Mouse (Mus musculus) lung, embryonic 16.5 days (tissue): ENCODE measurements around the gene Rbm44. TPM values are rescaled to one million over a fixed set of nuclear protein-coding genes. Genes with fewer than 3 reads are reported as not detected.

ENCODE experiments used
- ATAC-seq: fragments of 200-750 bp; cut with Nextera tagmentation; 2 replicates; pipeline ENCODE4 v1.8.0; 2017; ENCODE audit warnings: low read depth, mild to moderate bottlenecking, moderate library complexity
- H3K27ac ChIP-seq: fragments of 300-500 bp; sonication (generic); 2 replicates; pipeline ENCODE4 v1.5.1; 2014; ENCODE audit warnings: mild to moderate bottlenecking, control low read depth, low read length
- H3K27me3 ChIP-seq: fragments of 300-500 bp; sonication (generic); 2 replicates; pipeline ENCODE4 v1.6.1; 2014; ENCODE audit warnings: low read depth, low read length, mixed read lengths; ENCODE audit not compliant: control insufficient read depth, insufficient read depth
- H3K36me3 ChIP-seq: fragments of 300-500 bp; sonication (generic); 2 replicates; pipeline ENCODE4 v1.6.1; 2014; ENCODE audit warnings: low read length; ENCODE audit not compliant: control insufficient read depth, insufficient read depth
- H3K4me1 ChIP-seq: fragments of 300-500 bp; sonication (generic); replicated peaks from 2 replicates; pipeline ENCODE4 v1.6.1; 2014; ENCODE audit warnings: low read length, mixed read lengths; ENCODE audit not compliant: control insufficient read depth, insufficient read depth
- H3K4me2 ChIP-seq: fragments of 300-500 bp; sonication (generic); 2 replicates; pipeline ENCODE4 v1.6.1; 2014; ENCODE audit warnings: low read depth, low read length, control low read depth
- H3K4me3 ChIP-seq: fragments of 300-500 bp; sonication (generic); 2 replicates; pipeline ENCODE4 v1.5.1; 2014; ENCODE audit warnings: mild to moderate bottlenecking, low read length, control low read depth
- H3K9ac ChIP-seq: fragments of 300-500 bp; sonication (generic); 2 replicates; pipeline ENCODE4 v1.6.1; 2014; ENCODE audit warnings: low read length, control low read depth
- H3K9me3 ChIP-seq: fragments of 300-500 bp; sonication (generic); 2 replicates; pipeline ENCODE4 v1.6.1; 2016; ENCODE audit warnings: low read length; ENCODE audit not compliant: control insufficient read depth
- WGBS: fragments of 180-500 bp; shearing (Covaris S2); extraction: QIAGEN DNeasy Blood & Tissue Kit; methylation state at CpG from one replicate; pipeline ENCODE4 v1.1.7; 2014; 5-methylcytosine and 5-hydroxymethylcytosine counted together
- polyA plus RNA-seq: library from polyadenylated mRNA; unstranded; fragments of >200 nt; fragmentation: Nextera tagmentation; extraction: Ambion mirVana; gene quantifications from 2 replicates; pipeline ENCODE4 v1.2.1, GENCODE M21; 2015

The Rbm44 gene
- polyA plus RNA-seq, 1 experiment from 2014 or later, result 1.7 TPM

- H3K9me3 ChIP-seq, result no peaks in the 10 kb centered on the region
- no peak for ATAC-seq
- 63% methylated on average over 4 of the region's 4 CpGs for WGBS
Measured at GRCm38 (mm10) chr1:91169157-91169556, 24.3 kb downstream of the Rbm44 start.

GRCm38 (mm10) chr1:91174796-91175195 is 29.9 kb downstream of the Rbm44 start:
- no peak overlapping the region for H3K4me2 ChIP-seq
- no peaks in the 10 kb centered on the region for H3K9me3 ChIP-seq
- no peak overlapping the region for H3K9ac ChIP-seq
- no peak for ATAC-seq
- H3K4me1 ChIP-seq, result peaks cover 4% of the 10 kb centered on the region; the same call in 1 of the 2 replicates
- H3K4me3 ChIP-seq, result no peak overlapping the region
- H3K36me3 ChIP-seq, result no peaks in the 10 kb centered on the region
- WGBS, result 80% methylated on average over 5 of the region's 5 CpGs
- peaks cover 5% of the 10 kb centered on the region; the same call in 1 of the 2 replicates for H3K27me3 ChIP-seq
- no peak overlapping the region for H3K27ac ChIP-seq

More at GRCm38 (mm10) chr1:91169157-91169556, 24.3 kb downstream of the Rbm44 start:
- Histone ChIP-seq H3K36me3 (no peaks in the 10 kb centered on the region), H3K9ac (no peak overlapping the region), H3K4me2 (no peak overlapping the region), H3K4me3 (no peak overlapping the region), H3K27ac (no peak overlapping the region), H3K4me1 (no peaks in the 10 kb centered on the region), H3K27me3 (no peaks in the 10 kb centered on the region)

GRCm38 (mm10) chr1:91176026-91176425 is 31.1 kb downstream of the Rbm44 start:
- Histone ChIP-seq H3K4me1 (peaks cover 12% of the 10 kb centered on the region), H3K4me2 (no peak overlapping the region), H3K4me3 (no peak overlapping the region), H3K9ac (no peak overlapping the region), H3K27me3 (peaks cover 6% of the 10 kb centered on the region; the same call in 1 of the 2 replicates), H3K36me3 (no peaks in the 10 kb centered on the region), H3K27ac (no peak overlapping the region), H3K9me3 (no peaks in the 10 kb centered on the region)
- 46% methylated on average over 3 of the region's 3 CpGs for WGBS
- no peak for ATAC-seq

- Histone ChIP-seq H3K4me3 (no peak overlapping the region), H3K9me3 (no peaks in the 10 kb centered on the region), H3K36me3 (no peaks in the 10 kb centered on the region), H3K4me2 (no peak overlapping the region), H3K9ac (no peak overlapping the region), H3K27me3 (peaks cover 6% of the 10 kb centered on the region; the same call in 1 of the 2 replicates), H3K4me1 (peaks cover 18% of the 10 kb centered on the region), H3K27ac (no peak overlapping the region)
- no peak for ATAC-seq
- 62% methylated on average over 4 of the region's 4 CpGs for WGBS
Measured at GRCm38 (mm10) chr1:91176871-91177270, 32.0 kb downstream of the Rbm44 start.

GRCm38 (mm10) chr1:91179086-91179485 is 34.2 kb downstream of the Rbm44 start:
- H3K4me2 ChIP-seq, result 0 out of 2 replicates have a peak overlapping the region, but pooled peaks have one; percentile 64
- no peak overlapping the region for H3K27ac ChIP-seq
- H3K36me3 ChIP-seq, result no peaks in the 10 kb centered on the region
- peak; percentile 56 for ATAC-seq
- H3K27me3 ChIP-seq, result peaks cover 6% of the 10 kb centered on the region; the same call in 1 of the 2 replicates
- H3K9ac ChIP-seq, result no peak overlapping the region
- peaks cover 22% of the 10 kb centered on the region for H3K4me1 ChIP-seq
- H3K4me3 ChIP-seq, result no peak overlapping the region
- WGBS, result 25% methylated on average over 5 of the region's 5 CpGs
- no peaks in the 10 kb centered on the region for H3K9me3 ChIP-seq

- Histone ChIP-seq H3K27ac (no peak within 1 kb of the TSS), H3K4me3 (peak within 1 kb of the TSS; percentile 43), H3K4me2 (peak within 1 kb of the TSS; percentile 64), H3K4me1 (peaks cover 22% of the 10 kb centered on the region), H3K36me3 (no peaks in the 10 kb centered on the region), H3K9me3 (no peaks in the 10 kb centered on the region), H3K27me3 (peaks cover 6% of the 10 kb centered on the region; the same call in 1 of the 2 replicates), H3K9ac (peak within 1 kb of the TSS; percentile 57)
- peak; percentile 71 for ATAC-seq
- WGBS, result 2% methylated on average over 36 of the region's 37 CpGs
Measured at GRCm38 (mm10) chr1:91179533-91180173, 34.8 kb downstream of the Rbm44 start, which contains the start of gene Ramp1. Gene Ramp1 (plus strand): TSS chr1:91179822.

- 8% methylated on average over 13 of the region's 14 CpGs for WGBS
- no peak for ATAC-seq
- no peaks in the 10 kb centered on the region for H3K9me3 ChIP-seq
- H3K9ac ChIP-seq, result peak overlapping the region; percentile 57
- H3K4me2 ChIP-seq, result peak overlapping the region; percentile 64
- peak overlapping the region; percentile 43 for H3K4me3 ChIP-seq
- H3K27ac ChIP-seq, result no peak overlapping the region
- H3K4me1 ChIP-seq, result peaks cover 22% of the 10 kb centered on the region
- no peaks in the 10 kb centered on the region for H3K36me3 ChIP-seq
- H3K27me3 ChIP-seq, result peaks cover 6% of the 10 kb centered on the region; the same call in 1 of the 2 replicates
Measured at GRCm38 (mm10) chr1:91180174-91180565, 35.3 kb downstream of the Rbm44 start.

GRCm38 (mm10) chr1:91180723-91181122 is 35.8 kb downstream of the Rbm44 start:
- Histone ChIP-seq H3K9ac (no peak overlapping the region), H3K36me3 (no peaks in the 10 kb centered on the region), H3K4me3 (no peak overlapping the region; the same call in 1 of the 2 replicates), H3K27me3 (peaks cover 6% of the 10 kb centered on the region; the same call in 1 of the 2 replicates), H3K4me2 (peak overlapping the region; percentile 64; the same call in 1 of the 2 replicates), H3K9me3 (no peaks in the 10 kb centered on the region), H3K27ac (no peak overlapping the region), H3K4me1 (peaks cover 22% of the 10 kb centered on the region)
- ATAC-seq, result no peak
- 41% methylated on average over 6 of the region's 6 CpGs for WGBS

- no peaks in the 10 kb centered on the region for H3K9me3 ChIP-seq
- no peak overlapping the region for H3K9ac ChIP-seq
- H3K27me3 ChIP-seq, result peaks cover 6% of the 10 kb centered on the region; the same call in 1 of the 2 replicates
- no peaks in the 10 kb centered on the region for H3K36me3 ChIP-seq
- H3K4me2 ChIP-seq, result peak overlapping the region; percentile 64
- 18% methylated on average over 5 of the region's 5 CpGs for WGBS
- H3K4me3 ChIP-seq, result no peak overlapping the region
- H3K27ac ChIP-seq, result no peak overlapping the region
- H3K4me1 ChIP-seq, result peaks cover 22% of the 10 kb centered on the region
- ATAC-seq, result peak; percentile 71
Measured at GRCm38 (mm10) chr1:91181261-91181660, 36.4 kb downstream of the Rbm44 start.
